Mouse (Mus musculus): ENCODE measurements around the gene Gm10577. TPM values are rescaled to one million over a fixed set of nuclear protein-coding genes. Genes with fewer than 3 reads are reported as not detected.

Gm10577 gene
- polyA plus RNA-seq (2015; fragmentation: Nextera tagmentation; extraction: Ambion mirVana): not detected in 2 replicates

DNA sequence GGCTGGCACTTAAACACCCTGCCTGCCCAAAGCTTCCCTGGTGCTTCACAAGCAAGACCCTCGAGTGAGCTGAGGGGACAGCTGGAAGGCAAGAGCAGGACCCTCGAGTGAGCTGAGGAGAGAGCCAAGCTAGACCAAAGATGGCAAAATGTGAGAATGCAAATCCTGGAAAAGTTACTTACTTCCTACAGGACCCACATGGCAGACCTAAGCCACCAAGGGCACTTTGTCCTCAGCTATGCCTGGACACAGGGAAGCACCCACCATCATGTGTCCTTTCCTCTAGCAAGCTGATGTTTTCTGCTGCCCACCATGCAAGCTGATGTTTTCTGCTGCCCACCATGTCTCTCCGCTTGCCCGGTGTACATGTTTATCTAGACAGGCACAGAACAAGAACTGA, at the start of gene Gm10577:
TSS of gene Gm10577 (minus strand) at position 101 of the 400 bp plus-strand sequence.
- no peak within 1 kb of the TSS for H3K4me3 ChIP-seq (replicated peaks; ENCODE audit: low read depth, low read length)
- no peaks in the 10 kb centered on the region for H3K36me3 ChIP-seq (ENCODE audit: insufficient read depth, low read length)
- TF ChIP-seq CTCF (IDR thresholded peaks at IDR 0.05; ENCODE audit: low read depth): no peak
- WGBS: 81% methylated on average over 4 of the region's 4 CpGs
- no peak within 1 kb of the TSS for H3K9ac ChIP-seq (ENCODE audit: low read depth, low read length)
- no peak for DNase-seq (ENCODE audit: low spot score)
- no peaks in the 10 kb centered on the region for H3K4me1 ChIP-seq (replicated peaks; ENCODE audit: insufficient read depth, low read length)
- no peak within 1 kb of the TSS for H3K27ac ChIP-seq
- ATAC-seq (replicated peaks; ENCODE audit: low FRiP score, low read depth): no peak
- H3K4me2 ChIP-seq (ENCODE audit: low read length): no peak within 1 kb of the TSS
- no peaks in the 10 kb centered on the region for H3K27me3 ChIP-seq (ENCODE audit: insufficient read depth, low read length)
- H3K9me3 ChIP-seq (replicated peaks; ENCODE audit: low read length): 0 out of 2 replicates have a peak, but pooled peaks cover 5% of the 10 kb centered on the region

DNA sequence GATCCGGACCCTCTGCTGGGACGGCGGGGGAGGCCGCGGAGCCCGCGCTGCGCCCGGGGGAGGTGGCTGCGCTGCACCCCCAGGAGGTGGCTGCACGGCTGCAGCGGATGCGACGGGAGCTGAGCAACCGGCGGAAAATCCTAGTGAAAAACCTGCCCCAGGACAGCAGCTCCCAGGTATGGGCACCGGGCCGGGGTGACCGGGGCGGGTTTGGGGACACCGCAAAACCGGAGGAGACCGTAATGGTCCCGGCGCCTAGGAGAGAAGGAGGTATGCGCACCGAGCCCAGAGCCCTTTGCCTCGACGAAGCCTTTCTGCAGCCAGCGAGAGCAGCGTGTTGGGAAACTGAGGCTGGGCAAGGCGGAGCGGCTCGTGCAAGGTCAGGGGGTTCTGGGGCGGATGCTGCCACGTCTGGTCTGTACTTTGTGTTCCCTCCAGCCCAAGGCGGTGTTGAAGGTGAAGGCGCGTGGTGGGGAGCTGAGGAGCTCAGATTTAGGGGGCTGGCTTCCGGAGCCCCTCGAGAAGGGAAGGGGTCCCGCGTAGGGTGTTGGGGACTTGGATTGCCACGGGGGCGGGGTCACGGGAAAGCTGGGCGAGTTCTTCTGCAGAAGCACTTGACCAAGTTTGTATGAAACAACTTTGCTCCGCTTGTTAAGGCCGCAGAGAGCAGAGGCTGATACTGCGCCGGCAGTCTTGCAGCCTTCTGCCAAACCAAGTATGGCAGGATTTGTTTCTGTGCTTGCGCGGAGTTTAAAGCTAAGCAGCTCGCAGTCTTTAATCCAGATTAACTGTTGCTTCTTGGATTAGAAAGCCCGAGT, 48.9 kb upstream of the Gm10577 start:
- H3K27ac ChIP-seq: peak overlapping the region; percentile 50
- H3K9ac ChIP-seq (ENCODE audit: low read depth, low read length): peak overlapping the region; percentile 78
- no peaks in the 10 kb centered on the region for H3K9me3 ChIP-seq (replicated peaks; ENCODE audit: low read length)
- H3K4me1 ChIP-seq (replicated peaks; ENCODE audit: insufficient read depth, low read length): no peaks in the 10 kb centered on the region
- DNase-seq (ENCODE audit: low spot score) (peak; percentile 54), ATAC-seq (replicated peaks; ENCODE audit: low FRiP score, low read depth) (peak; percentile 76)
- peak overlapping the region; percentile 87 for H3K4me3 ChIP-seq (replicated peaks; ENCODE audit: low read depth, low read length)
- no peaks in the 10 kb centered on the region for H3K27me3 ChIP-seq (ENCODE audit: insufficient read depth, low read length)
- peak overlapping the region; percentile 99 for H3K4me2 ChIP-seq (ENCODE audit: low read length)
- 2% methylated on average over 55 of the region's 55 CpGs for WGBS
- H3K36me3 ChIP-seq (ENCODE audit: insufficient read depth, low read length): no peaks in the 10 kb centered on the region
- TF ChIP-seq CTCF (IDR thresholded peaks at IDR 0.05; ENCODE audit: low read depth): no peak

DNA sequence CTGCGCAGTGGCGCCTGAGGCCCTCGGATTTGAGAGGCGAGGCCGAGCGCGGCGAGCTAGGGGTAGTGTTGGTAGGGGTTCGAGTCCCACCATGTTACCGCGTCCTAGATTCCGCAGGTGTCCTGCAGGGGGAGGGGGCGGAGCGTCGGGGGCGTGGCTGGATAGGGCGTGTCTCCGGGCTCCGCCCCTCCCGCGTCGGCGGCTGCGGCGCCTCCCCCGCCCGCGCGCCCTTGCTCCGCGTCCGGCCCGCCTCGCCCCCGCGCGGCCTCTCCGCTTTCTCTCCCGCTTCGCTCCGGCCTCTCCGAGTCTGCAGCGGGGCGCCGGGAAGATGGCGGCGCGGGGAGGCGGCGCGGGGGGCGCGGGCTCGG, 48.3 kb upstream of the Gm10577 start, which contains the start of gene Raver2:
TSS of gene Raver2 (plus strand) at position 198 of the 368 bp plus-strand sequence.
- Histone ChIP-seq H3K4me2 (ENCODE audit: low read length) (peak within 1 kb of the TSS; percentile 99), H3K27ac (peak within 1 kb of the TSS; percentile 50), H3K9ac (ENCODE audit: low read depth, low read length) (peak within 1 kb of the TSS; percentile 78), H3K9me3 (replicated peaks; ENCODE audit: low read length) (no peaks in the 10 kb centered on the region), H3K4me3 (replicated peaks; ENCODE audit: low read depth, low read length) (peak within 1 kb of the TSS; percentile 87), H3K27me3 (ENCODE audit: insufficient read depth, low read length) (no peaks in the 10 kb centered on the region), H3K4me1 (replicated peaks; ENCODE audit: insufficient read depth, low read length) (no peaks in the 10 kb centered on the region), H3K36me3 (ENCODE audit: insufficient read depth, low read length) (no peaks in the 10 kb centered on the region)
- 3% methylated on average over 34 of the region's 54 CpGs for WGBS
- TF ChIP-seq CTCF (IDR thresholded peaks at IDR 0.05; ENCODE audit: low read depth): peak; percentile 29; the same call in 1 of the 2 replicates
- ATAC-seq (replicated peaks; ENCODE audit: low FRiP score, low read depth): peak; percentile 80
- peak; percentile 78 for DNase-seq (ENCODE audit: low spot score)

DNA sequence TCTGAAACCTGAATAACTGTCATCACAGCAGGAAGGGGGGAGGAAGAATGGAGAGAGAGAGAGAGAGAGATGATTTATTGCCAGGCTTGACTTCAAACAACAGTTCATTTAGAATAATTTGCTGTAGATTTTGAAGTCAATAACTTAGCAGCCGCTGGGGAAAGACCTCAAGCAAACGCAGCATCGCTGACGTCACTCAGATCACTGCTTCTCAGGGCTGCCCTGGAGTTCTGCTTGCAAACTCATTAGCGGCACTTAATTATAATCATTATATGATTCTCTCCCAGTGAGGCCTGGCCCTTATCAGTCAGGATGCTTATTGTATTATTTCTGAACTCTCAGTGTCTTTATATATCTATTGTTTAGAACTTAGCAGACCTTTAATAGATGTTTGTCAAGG, 45.9 kb upstream of the Gm10577 start:
- Histone ChIP-seq H3K4me2 (ENCODE audit: low read length) (no peak overlapping the region), H3K27me3 (ENCODE audit: insufficient read depth, low read length) (no peaks in the 10 kb centered on the region), H3K4me1 (replicated peaks; ENCODE audit: insufficient read depth, low read length) (no peaks in the 10 kb centered on the region), H3K27ac (no peak overlapping the region), H3K9me3 (replicated peaks; ENCODE audit: low read length) (no peaks in the 10 kb centered on the region), H3K9ac (ENCODE audit: low read depth, low read length) (no peak overlapping the region), H3K4me3 (replicated peaks; ENCODE audit: low read depth, low read length) (no peak overlapping the region), H3K36me3 (ENCODE audit: insufficient read depth, low read length) (no peaks in the 10 kb centered on the region)
- DNase-seq (ENCODE audit: low spot score): no peak
- ATAC-seq (replicated peaks; ENCODE audit: low FRiP score, low read depth): no peak
- TF ChIP-seq CTCF (IDR thresholded peaks at IDR 0.05; ENCODE audit: low read depth): no peak
- 46% methylated on average over 5 of the region's 5 CpGs for WGBS

DNA sequence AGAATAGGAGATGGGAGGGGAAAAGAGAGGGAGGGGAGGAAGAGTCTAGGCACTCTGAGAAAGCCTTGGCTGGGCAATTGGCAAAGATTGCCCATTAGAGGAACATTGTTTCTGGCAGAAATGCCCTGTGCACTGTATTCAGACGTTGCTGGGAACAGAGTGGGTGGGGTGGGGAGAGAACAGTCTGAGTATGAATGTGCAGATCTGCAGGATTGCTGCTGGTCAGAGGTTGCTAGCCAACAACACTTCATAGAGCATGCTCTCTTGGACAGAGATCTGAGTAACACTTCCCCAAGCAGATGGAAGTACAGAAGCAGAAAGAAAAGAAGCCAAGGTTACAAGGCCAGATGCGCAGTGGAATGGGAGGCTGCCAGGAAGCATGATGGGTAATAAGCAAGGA, 41.6 kb upstream of the Gm10577 start:
- 68% methylated on average over 2 of the region's 2 CpGs for WGBS
- no peak for ATAC-seq (replicated peaks; ENCODE audit: low FRiP score, low read depth)

DNA sequence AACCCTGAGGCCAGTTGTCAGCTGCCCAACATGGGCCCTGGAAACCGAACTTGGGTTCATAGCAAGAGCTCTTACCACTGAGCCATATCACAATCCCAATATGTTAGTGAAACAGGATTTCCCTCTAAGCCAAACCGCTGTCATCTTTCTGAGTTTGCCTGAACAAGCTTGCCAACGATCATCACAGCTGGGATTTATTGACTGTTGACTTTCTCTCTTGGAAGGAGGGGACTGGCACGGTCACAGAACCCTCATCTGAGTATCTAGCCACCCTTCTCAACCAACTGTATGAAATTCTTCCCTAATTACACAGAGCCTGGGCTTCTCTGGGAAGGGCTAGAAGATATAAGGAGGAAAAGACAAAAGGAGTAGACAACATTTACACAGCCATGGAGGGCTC, 26.1 kb upstream of the Gm10577 start:
- Histone ChIP-seq H3K4me3 (replicated peaks; ENCODE audit: low read depth, low read length) (no peak overlapping the region), H3K27ac (no peak overlapping the region), H3K36me3 (ENCODE audit: insufficient read depth, low read length) (no peaks in the 10 kb centered on the region), H3K9ac (ENCODE audit: low read depth, low read length) (no peak overlapping the region), H3K27me3 (ENCODE audit: insufficient read depth, low read length) (no peaks in the 10 kb centered on the region), H3K4me1 (replicated peaks; ENCODE audit: insufficient read depth, low read length) (no peaks in the 10 kb centered on the region), H3K9me3 (replicated peaks; ENCODE audit: low read length) (no peaks in the 10 kb centered on the region), H3K4me2 (ENCODE audit: low read length) (no peak overlapping the region)
- DNase-seq (ENCODE audit: low spot score) (no peak), ATAC-seq (replicated peaks; ENCODE audit: low FRiP score, low read depth) (no peak)
- 59% methylated on average over 4 of the region's 4 CpGs for WGBS
- no peak for TF ChIP-seq CTCF (IDR thresholded peaks at IDR 0.05; ENCODE audit: low read depth)

More for the DNA sequence above, 41.6 kb upstream of the Gm10577 start:
- Histone ChIP-seq H3K9ac (ENCODE audit: low read depth, low read length) (no peak overlapping the region), H3K27ac (no peak overlapping the region), H3K9me3 (replicated peaks; ENCODE audit: low read length) (no peaks in the 10 kb centered on the region), H3K4me2 (ENCODE audit: low read length) (no peak overlapping the region), H3K27me3 (ENCODE audit: insufficient read depth, low read length) (no peaks in the 10 kb centered on the region), H3K4me3 (replicated peaks; ENCODE audit: low read depth, low read length) (no peak overlapping the region), H3K36me3 (ENCODE audit: insufficient read depth, low read length) (no peaks in the 10 kb centered on the region), H3K4me1 (replicated peaks; ENCODE audit: insufficient read depth, low read length) (no peaks in the 10 kb centered on the region)
- no peak for DNase-seq (ENCODE audit: low spot score)
- TF ChIP-seq CTCF (IDR thresholded peaks at IDR 0.05; ENCODE audit: low read depth): no peak

Measured in kidney, postnatal 0 days (tissue).